Mouse (Mus musculus): ENCODE data around the gene Slc38a9. TPM values are rescaled to one million over a fixed set of nuclear protein-coding genes. Genes with fewer than 3 reads are reported as not detected.

Gene Slc38a9
- total and polyA plus RNA-seq, 3 experiments: 10.8 to 14.1 TPM; not detected in 1

DNA sequence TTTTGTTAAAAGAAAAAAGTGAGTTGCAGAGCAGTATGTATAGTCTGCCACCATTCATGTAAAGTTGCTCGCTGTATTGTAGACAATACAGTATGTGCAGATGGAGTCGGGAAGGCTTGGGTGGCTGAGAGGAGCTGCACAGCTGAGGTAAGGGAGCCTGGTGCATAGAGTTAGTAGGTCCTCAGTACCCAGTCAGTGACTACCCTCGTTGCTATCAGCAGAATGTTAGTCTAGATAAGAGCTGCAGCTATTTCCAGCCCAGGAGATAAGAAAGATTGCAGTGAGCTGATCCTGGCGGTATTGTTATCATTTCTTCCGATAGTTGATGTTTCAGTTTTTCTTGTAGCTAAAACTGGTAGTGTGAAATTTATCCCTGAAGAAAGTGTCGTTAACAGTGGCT is 12.2 kb downstream of the Slc38a9 start (continued):
- TF ChIP-seq NRF1 (IDR thresholded peaks at IDR 0.05; ENCODE audit: insufficient read depth, low read depth, low read length, poor library complexity, severe bottlenecking) (no peak), ZKSCAN1 (IDR thresholded peaks at IDR 0.05; ENCODE audit: low read depth, low read length) (no peak), GATA1 (IDR thresholded peaks at IDR 0.05; ENCODE audit: low read depth, low read length) (peak; percentile 95), ZNF384 (IDR thresholded peaks at IDR 0.05; ENCODE audit: low read depth, low read length) (no peak)

- Histone ChIP-seq H3K27me3 (ENCODE audit: control insufficient read depth in 1 of 2, insufficient read depth in 2 of 2, low read length in 2 of 2) (no peaks in the 10 kb centered on the region), H3K4me1 (ENCODE audit: control insufficient read depth in 1 of 2, insufficient read depth in 2 of 2, low read length in 2 of 2) (peaks cover 5 to 13% of the 10 kb centered on the region in 2 experiments), H3K27ac (ENCODE audit: control insufficient read depth, low read depth, low read length) (no peak overlapping the region), H3K4me3 (ENCODE audit: control insufficient read depth in 1 of 2, insufficient read depth in 1 of 2, low read depth in 2 of 2, low read length in 2 of 2) (no peak overlapping the region), H3K79me2 (ENCODE audit: control insufficient read depth, insufficient read depth, low read length, poor library complexity) (no peaks in the 10 kb centered on the region), H3K36me3 (ENCODE audit: control insufficient read depth in 1 of 2, insufficient read depth in 2 of 2, low read length in 2 of 2) (peaks cover 8 to 19% of the 10 kb centered on the region in 2 experiments; a peak in 3 of 4 replicates), H3K9me3 (replicated peaks; ENCODE audit: insufficient read depth, low read length) (no peaks in the 10 kb centered on the region), H3K9ac (ENCODE audit: control insufficient read depth, low read depth, low read length, poor library complexity, severe bottlenecking) (no peak overlapping the region)
- no peak for TF ChIP-seq E2F4 (IDR thresholded peaks at IDR 0.05; ENCODE audit: borderline replicate concordance, low read depth, low read length)
- 0 out of 2 replicates have a peak, but pooled peaks have one; percentile 30 for TF ChIP-seq MYC (IDR thresholded peaks at IDR 0.05; ENCODE audit: low read depth, low read length)
- no peak for TF ChIP-seq NELFE (IDR thresholded peaks at IDR 0.05; ENCODE audit: low read depth, low read length)
- no peak for TF ChIP-seq POLR2AphosphoS2 (IDR thresholded peaks at IDR 0.05; ENCODE audit: low read length)
- TF ChIP-seq CTCF (IDR thresholded peaks at IDR 0.05 in 2 of 3, conservative IDR thresholded peaks at IDR 0.05 in 1 of 3; ENCODE audit: control insufficient read depth in 1 of 3, insufficient read depth in 1 of 3, low read depth in 2 of 3, low read length in 3 of 3, poor library complexity in 1 of 3, severe bottlenecking in 1 of 3): peak; percentile 47 to 84 (median 69)
- peak; percentile 93 for TF ChIP-seq RAD21 (IDR thresholded peaks at IDR 0.05; ENCODE audit: low read depth, low read length)
- TF ChIP-seq MXI1 (IDR thresholded peaks at IDR 0.05; ENCODE audit: low read depth, low read length): no peak; the same call in none of the 2 replicates
- TF ChIP-seq SIN3A (IDR thresholded peaks at IDR 0.05; ENCODE audit: low read length): peak; percentile 59
- TF ChIP-seq ZKSCAN1 (IDR thresholded peaks at IDR 0.05; ENCODE audit: low read depth, low read length): no peak
- TF ChIP-seq SMC3 (IDR thresholded peaks at IDR 0.05; ENCODE audit: low read depth, low read length): peak; percentile 89
- TF ChIP-seq ZC3H11A (IDR thresholded peaks at IDR 0.05; ENCODE audit: low read depth, low read length): peak; percentile 88
- peak; percentile 87 for DNase-seq (ENCODE audit: low read depth, low spot score)
These were observed 13.4 kb downstream of the Slc38a9 start for GRCm38 (mm10) chr13:112673899-112674447.

DNA sequence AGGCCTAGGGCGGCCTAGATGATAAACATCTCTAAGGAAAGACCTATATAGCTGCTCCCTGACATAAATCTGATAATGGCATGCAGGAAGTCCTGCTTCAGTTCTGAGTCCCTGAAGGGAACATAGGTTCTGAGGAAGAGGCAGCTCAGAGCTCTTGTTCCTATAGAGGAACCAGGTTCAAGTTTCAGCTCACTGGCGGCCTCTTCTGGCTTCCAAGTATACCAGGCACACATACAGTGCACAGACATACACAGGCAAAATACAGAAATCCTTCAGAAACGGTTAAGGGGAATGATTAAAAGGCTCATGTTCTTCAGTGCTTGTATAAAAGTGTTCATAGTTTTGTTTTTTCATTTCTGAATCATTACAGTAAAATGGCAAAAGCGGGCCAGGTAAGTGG is 17.6 kb downstream of the Slc38a9 start:
- peaks cover 3% of the 10 kb centered on the region in 2 experiments for H3K36me3 ChIP-seq (ENCODE audit: control insufficient read depth in 1 of 2, insufficient read depth in 2 of 2, low read length in 2 of 2)
- DNase-seq (ENCODE audit: low read depth, low spot score): peak; percentile 74
- no peaks in the 10 kb centered on the region for H3K9me3 ChIP-seq (replicated peaks; ENCODE audit: insufficient read depth, low read length)
- peak; percentile 65 for TF ChIP-seq SMC3 (IDR thresholded peaks at IDR 0.05; ENCODE audit: low read depth, low read length)
- no peak for TF ChIP-seq GATA1 (IDR thresholded peaks at IDR 0.05; ENCODE audit: low read depth, low read length)
- TF ChIP-seq USF2 (IDR thresholded peaks at IDR 0.05; ENCODE audit: borderline replicate concordance in 1 of 2, insufficient read depth in 1 of 2, low read depth in 1 of 2, low read length in 2 of 2): no peak
- peak; percentile 53 to 66 (median 54) for TF ChIP-seq CTCF (IDR thresholded peaks at IDR 0.05 in 2 of 3, conservative IDR thresholded peaks at IDR 0.05 in 1 of 3; ENCODE audit: control insufficient read depth in 1 of 3, insufficient read depth in 1 of 3, low read depth in 2 of 3, low read length in 3 of 3, poor library complexity in 1 of 3, severe bottlenecking in 1 of 3)
- no peak for TF ChIP-seq POLR2AphosphoS5 (IDR thresholded peaks at IDR 0.05; ENCODE audit: borderline replicate concordance, low read depth, low read length)
- no peak for TF ChIP-seq TBP (IDR thresholded peaks at IDR 0.05; ENCODE audit: low read depth, low read length)
- TF ChIP-seq RAD21 (IDR thresholded peaks at IDR 0.05; ENCODE audit: low read depth, low read length): peak; percentile 49
- no peak for TF ChIP-seq E2F4 (IDR thresholded peaks at IDR 0.05; ENCODE audit: borderline replicate concordance, low read depth, low read length)
- TF ChIP-seq ZMIZ1 (IDR thresholded peaks at IDR 0.05; ENCODE audit: low read depth, low read length): no peak
- no peak for TF ChIP-seq MAFK (IDR thresholded peaks at IDR 0.05; ENCODE audit: borderline replicate concordance, low read depth, low read length)
- no peak for TF ChIP-seq TAL1 (IDR thresholded peaks at IDR 0.05; ENCODE audit: low read length)
- peaks cover 0 to 2% of the 10 kb centered on the region in 2 experiments; a peak in 2 of 4 replicates for H3K4me1 ChIP-seq (ENCODE audit: control insufficient read depth in 1 of 2, insufficient read depth in 2 of 2, low read length in 2 of 2)
- H3K27me3 ChIP-seq (ENCODE audit: control insufficient read depth in 1 of 2, insufficient read depth in 2 of 2, low read length in 2 of 2): no peaks in the 10 kb centered on the region
- H3K9ac ChIP-seq (ENCODE audit: control insufficient read depth, low read depth, low read length, poor library complexity, severe bottlenecking): no peak overlapping the region
- no peak overlapping the region for H3K4me3 ChIP-seq (ENCODE audit: control insufficient read depth in 1 of 2, insufficient read depth in 1 of 2, low read depth in 2 of 2, low read length in 2 of 2)
- H3K79me2 ChIP-seq (ENCODE audit: control insufficient read depth, insufficient read depth, low read length, poor library complexity): no peaks in the 10 kb centered on the region
- no peak overlapping the region for H3K27ac ChIP-seq (ENCODE audit: control insufficient read depth, low read depth, low read length)

Data from MEL (cell line).